9 mouse cellular contexts compared by ENCODE assay signal in the genomic region with DNA sequence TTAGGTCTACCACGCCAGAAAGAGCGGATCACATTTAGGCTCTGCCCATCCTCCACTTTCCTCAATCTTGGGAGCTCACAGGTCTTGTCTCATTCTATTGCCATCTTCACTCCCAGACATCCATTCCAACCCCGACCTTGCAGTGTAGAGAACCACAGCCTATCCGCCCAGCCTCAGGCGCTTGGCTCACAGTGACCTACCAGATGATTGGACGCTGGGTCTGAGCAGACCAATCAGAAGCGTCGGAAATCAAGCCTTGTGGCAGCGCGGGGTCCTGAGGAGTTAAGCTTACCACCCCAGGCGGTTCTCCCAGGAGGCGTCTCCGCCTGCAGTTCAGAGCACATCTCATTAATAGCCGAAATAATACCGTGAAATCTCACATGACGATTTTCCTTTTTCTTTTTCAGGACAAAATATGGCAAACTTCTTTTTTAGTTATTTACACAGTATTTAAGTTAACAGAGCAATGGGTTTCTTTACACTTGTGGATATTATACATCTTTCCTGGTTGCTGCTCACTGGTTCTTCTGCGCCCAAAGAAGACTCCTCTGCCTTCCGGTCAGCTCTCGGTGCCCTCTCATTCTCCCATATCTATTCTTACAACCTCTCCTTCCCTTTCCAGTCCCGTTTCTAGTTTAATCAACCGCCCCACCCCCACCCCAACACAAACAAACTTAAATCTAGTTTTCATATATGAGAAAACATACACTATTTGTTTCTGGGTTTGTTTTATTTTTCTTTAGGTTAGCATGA. TPM values are rescaled to one million over a fixed set of nuclear protein-coding genes. Genes with fewer than 3 reads are reported as not detected.
DNase-seq lines count a peak whose midpoint lies in the region; ATAC-seq lines count a peak whose summit lies in the region.
"Had no signal": no experiment of that assay in that cellular context is flagged by ENCODE, and none has a peak within 500 bp of the region (broad histone marks: within the 10 kb centered on the region; RNA-seq: fewer than 3 reads in every experiment).

No protein-coding gene starts in this region.

- no peaks in the 10 kb centered on the region for H3K27me3 ChIP-seq in forebrain, embryonic 15.5 days
- no peaks in the 10 kb centered on the region for H3K27me3 ChIP-seq in hindbrain, embryonic 15.5 days
- no peaks in the 10 kb centered on the region for H3K27me3 ChIP-seq in limb, embryonic 15.5 days
- H3K27me3 ChIP-seq: CH12.LX had no signal

- no peaks in the 10 kb centered on the region for H3K36me3 ChIP-seq in forebrain, embryonic 15.5 days
- H3K36me3 ChIP-seq in hindbrain, embryonic 15.5 days = no peaks in the 10 kb centered on the region
- H3K36me3 ChIP-seq in limb, embryonic 15.5 days = no peaks in the 10 kb centered on the region

- H3K4me3 ChIP-seq in forebrain, embryonic 15.5 days = peak overlapping the region; percentile 10
- H3K4me3 ChIP-seq in hindbrain, embryonic 15.5 days = peak overlapping the region; percentile 4; the same call in 1 of the 2 replicates
- H3K4me3 ChIP-seq in limb, embryonic 15.5 days = no peak overlapping the region

- peak; percentile 90 for ATAC-seq in forebrain, embryonic 15.5 days (replicated peaks)
- ATAC-seq in hindbrain, embryonic 15.5 days (ENCODE audit: low FRiP score, low read depth) = peak; percentile 83
- no peak for ATAC-seq in limb, embryonic 15.5 days (ENCODE audit: insufficient number of reproducible peaks, low FRiP score, low TSS enrichment, low read depth)
- ATAC-seq in monocyte, adult 5-6 weeks (replicated peaks; ENCODE audit: insufficient number of reproducible peaks, low FRiP score, low TSS enrichment, poor library complexity, severe bottlenecking) = peak; percentile 50; the same call in 1 of the 2 replicates
- ATAC-seq in inflammation-experienced regulatory T-cells, adult 6 months = no peak

- H3K4me1 ChIP-seq in forebrain, embryonic 15.5 days = 0 out of 2 replicates have a peak, but pooled peaks cover 6% of the 10 kb centered on the region
- H3K4me1 ChIP-seq in hindbrain, embryonic 15.5 days (replicated peaks) = peaks cover 3% of the 10 kb centered on the region; the same call in 1 of the 2 replicates
- H3K4me1 ChIP-seq in limb, embryonic 15.5 days = 0 out of 2 replicates have a peak, but pooled peaks cover 3% of the 10 kb centered on the region

- H3K4me2 ChIP-seq in forebrain, embryonic 15.5 days (replicated peaks) = peak overlapping the region; percentile 32
- H3K4me2 ChIP-seq in hindbrain, embryonic 15.5 days = peak overlapping the region; percentile 49
- peak overlapping the region; percentile 29 for H3K4me2 ChIP-seq in limb, embryonic 15.5 days

- no peak overlapping the region for H3K9ac ChIP-seq in forebrain, embryonic 15.5 days (replicated peaks)
- no peak overlapping the region for H3K9ac ChIP-seq in hindbrain, embryonic 15.5 days
- H3K9ac ChIP-seq in limb, embryonic 15.5 days = no peak overlapping the region

- 26% methylated on average over 21 of the region's 21 CpGs for WGBS in forebrain, embryonic 15.5 days
- WGBS in hindbrain, embryonic 15.5 days = 26% methylated on average over 21 of the region's 21 CpGs
- WGBS in limb, embryonic 15.5 days = 24% methylated on average over 21 of the region's 21 CpGs

- no peaks in the 10 kb centered on the region for H3K9me3 ChIP-seq in forebrain, embryonic 15.5 days
- no peaks in the 10 kb centered on the region for H3K9me3 ChIP-seq in hindbrain, embryonic 15.5 days
- H3K9me3 ChIP-seq in limb, embryonic 15.5 days = no peaks in the 10 kb centered on the region

- no peak overlapping the region for H3K27ac ChIP-seq in forebrain, embryonic 15.5 days (replicated peaks)
- no peak overlapping the region for H3K27ac ChIP-seq in hindbrain, embryonic 15.5 days (replicated peaks)
- H3K27ac ChIP-seq in limb, embryonic 15.5 days = no peak overlapping the region

- peak; percentile 19 for DNase-seq in gastrocnemius, postnatal 10 days
- no peak for DNase-seq in gastrocnemius, adult 18-20 months (ENCODE audit: low spot score)
- DNase-seq in adrenal gland, postnatal 25 days = peak; percentile 31

RNA-seq across cellular contexts. Expression of a gene that starts 3.0 kb away (rescaled TPM):
- not detected for total RNA-seq in gastrocnemius, postnatal 10 days (2021)
- not detected for total RNA-seq in gastrocnemius, adult 18-20 months (2021)
- total RNA-seq in adrenal gland, postnatal 25 days (2021) = 0.33 TPM in 1 of 2 replicates, not detected in the other
- polyA plus RNA-seq in forebrain, embryonic 15.5 days (2015; fragmentation: Nextera tagmentation; extraction: Ambion mirVana) = 0.11 TPM in 1 of 2 replicates, not detected in the other
- 0.10 TPM in 1 of 2 replicates, not detected in the other for polyA plus RNA-seq in hindbrain, embryonic 15.5 days (2015; fragmentation: Nextera tagmentation; extraction: Ambion mirVana)
- not detected in 2 replicates for polyA plus RNA-seq in limb, embryonic 15.5 days (2015; fragmentation: Nextera tagmentation; extraction: Ambion mirVana)
- total RNA-seq in monocyte, adult 5-6 weeks (2017) = not detected in 3 replicates
- not detected for polyA plus RNA-seq in inflammation-experienced regulatory T-cells, adult 6 months (2017; shearing (Covaris generic))
- total RNA-seq: CH12.LX had no signal

RNA-seq across cellular contexts. Expression of a gene that starts 9.3 kb away (rescaled TPM):
- 100 to 1,000 TPM; 124 to 147 TPM for total RNA-seq in gastrocnemius, postnatal 10 days (2021)
- total RNA-seq in gastrocnemius, adult 18-20 months (2021) = under 1 TPM; 0.66 to 0.76 TPM
- total RNA-seq in adrenal gland, postnatal 25 days (2021) = 76.4 and 84.2 TPM in 2 replicates
- polyA plus RNA-seq in forebrain, embryonic 15.5 days (2015; fragmentation: Nextera tagmentation; extraction: Ambion mirVana) = 1.5 TPM in 2 replicates
- 0.75 and 0.84 TPM in 2 replicates for polyA plus RNA-seq in hindbrain, embryonic 15.5 days (2015; fragmentation: Nextera tagmentation; extraction: Ambion mirVana)
- 0.74 and 2.1 TPM in 2 replicates for polyA plus RNA-seq in limb, embryonic 15.5 days (2015; fragmentation: Nextera tagmentation; extraction: Ambion mirVana)
- 55.4 to 86.3 TPM (median 64.8 TPM) in 3 replicates for total RNA-seq in monocyte, adult 5-6 weeks (2017)
- polyA plus RNA-seq in inflammation-experienced regulatory T-cells, adult 6 months (2017; shearing (Covaris generic)) = 1 to 10 TPM; 2.5 to 6.1 (median 3.4) TPM

RNA-seq across cellular contexts. Expression of a gene that starts 10.6 kb away (rescaled TPM):
- 100 to 1,000 TPM; 159 to 176 TPM for total RNA-seq in gastrocnemius, postnatal 10 days (2021)
- total RNA-seq in gastrocnemius, adult 18-20 months (2021) = 1 to 10 TPM; 5.1 to 5.3 TPM
- 78.8 and 80.4 TPM in 2 replicates for total RNA-seq in adrenal gland, postnatal 25 days (2021)
- 2.7 and 3.2 TPM in 2 replicates for polyA plus RNA-seq in forebrain, embryonic 15.5 days (2015; fragmentation: Nextera tagmentation; extraction: Ambion mirVana)
- polyA plus RNA-seq in hindbrain, embryonic 15.5 days (2015; fragmentation: Nextera tagmentation; extraction: Ambion mirVana) = 0.35 and 2.4 TPM in 2 replicates
- 3.1 and 7.2 TPM in 2 replicates for polyA plus RNA-seq in limb, embryonic 15.5 days (2015; fragmentation: Nextera tagmentation; extraction: Ambion mirVana)
- total RNA-seq in monocyte, adult 5-6 weeks (2017) = 4.6 to 86.2 TPM (median 18.3 TPM) in 3 replicates
- polyA plus RNA-seq in inflammation-experienced regulatory T-cells, adult 6 months (2017; shearing (Covaris generic)) = 1 to 10 TPM in 1 of 3 experiments, not detected in 2; 1.6 TPM

RNA-seq across cellular contexts. Expression of a gene that starts 11.7 kb away (rescaled TPM):
- 100 to 1,000 TPM; 140 to 160 TPM for total RNA-seq in gastrocnemius, postnatal 10 days (2021)
- 1 to 10 TPM in 1 of 2 experiments, under 1 TPM in 1; 0.89 to 2.8 TPM for total RNA-seq in gastrocnemius, adult 18-20 months (2021)
- 73.8 and 80.4 TPM in 2 replicates for total RNA-seq in adrenal gland, postnatal 25 days (2021)
- 0.38 TPM in 1 of 2 replicates, not detected in the other for polyA plus RNA-seq in forebrain, embryonic 15.5 days (2015; fragmentation: Nextera tagmentation; extraction: Ambion mirVana)
- polyA plus RNA-seq in hindbrain, embryonic 15.5 days (2015; fragmentation: Nextera tagmentation; extraction: Ambion mirVana) = 0.32 and 0.51 TPM in 2 replicates
- polyA plus RNA-seq in limb, embryonic 15.5 days (2015; fragmentation: Nextera tagmentation; extraction: Ambion mirVana) = 0.33 and 0.60 TPM in 2 replicates
- 43.2 to 186 TPM (median 59.3 TPM) in 3 replicates for total RNA-seq in monocyte, adult 5-6 weeks (2017)
- polyA plus RNA-seq in inflammation-experienced regulatory T-cells, adult 6 months (2017; shearing (Covaris generic)) = 1 to 10 TPM in 1 of 3 experiments, not detected in 2; 3.1 TPM

RNA-seq across cellular contexts. Expression of a gene that starts 15.9 kb away (rescaled TPM):
- total RNA-seq in gastrocnemius, postnatal 10 days (2021) = 100 to 1,000 TPM; 131 to 149 TPM
- total RNA-seq in gastrocnemius, adult 18-20 months (2021) = 1 to 10 TPM; 1.6 to 1.9 TPM
- total RNA-seq in adrenal gland, postnatal 25 days (2021) = 127 and 163 TPM in 2 replicates
- 2.8 and 3.8 TPM in 2 replicates for polyA plus RNA-seq in forebrain, embryonic 15.5 days (2015; fragmentation: Nextera tagmentation; extraction: Ambion mirVana)
- 1.1 and 1.9 TPM in 2 replicates for polyA plus RNA-seq in hindbrain, embryonic 15.5 days (2015; fragmentation: Nextera tagmentation; extraction: Ambion mirVana)
- 4.1 and 4.5 TPM in 2 replicates for polyA plus RNA-seq in limb, embryonic 15.5 days (2015; fragmentation: Nextera tagmentation; extraction: Ambion mirVana)
- 10.8 to 62.1 TPM (median 12.1 TPM) in 3 replicates for total RNA-seq in monocyte, adult 5-6 weeks (2017)
- polyA plus RNA-seq in inflammation-experienced regulatory T-cells, adult 6 months (2017; shearing (Covaris generic)) = 10 to 100 TPM in 1 of 3 experiments, 1 to 10 TPM in 1, not detected in 1; 4.1 to 20.2 TPM

Comparison
In these comparisons a context has a peak if more than half of its experiments do, and no peak if none do; other contexts are left out.
1. RNA of a gene that starts 9.3 kb away (total RNA-seq): 124 to 147 TPM in gastrocnemius, postnatal 10 days, 76.4 to 84.2 TPM in adrenal gland, postnatal 25 days and 55.4 to 86.3 TPM in monocyte, adult 5-6 weeks; 0.66 to 0.76 TPM in gastrocnemius, adult 18-20 months; every median in the first group is over 10 times any median in the second.
2. ATAC-seq: peak in forebrain, embryonic 15.5 days (single experiment), hindbrain, embryonic 15.5 days (single experiment) and monocyte, adult 5-6 weeks (single experiment); none in limb, embryonic 15.5 days (single experiment) and inflammation-experienced regulatory T-cells, adult 6 months (single experiment).
3. Peak in every context shown above with its lines, with median percentiles within 50 percentile points of each other: H3K4me2 ChIP-seq.